Mouse (Mus musculus): ENCODE results near the gene Fbxw9. TPM values are rescaled to one million over a fixed set of nuclear protein-coding genes. Genes with fewer than 3 reads are reported as not detected.
"Not testable (repeated sequence)": the region's sequence is repeated elsewhere in the genome, so short reads cannot be mapped to it uniquely, and the experiment has no call there.

Fbxw9 gene
- total and polyA plus RNA-seq, 3 experiments: 10.4 to 34.7 (median 16.1) TPM

DNA sequence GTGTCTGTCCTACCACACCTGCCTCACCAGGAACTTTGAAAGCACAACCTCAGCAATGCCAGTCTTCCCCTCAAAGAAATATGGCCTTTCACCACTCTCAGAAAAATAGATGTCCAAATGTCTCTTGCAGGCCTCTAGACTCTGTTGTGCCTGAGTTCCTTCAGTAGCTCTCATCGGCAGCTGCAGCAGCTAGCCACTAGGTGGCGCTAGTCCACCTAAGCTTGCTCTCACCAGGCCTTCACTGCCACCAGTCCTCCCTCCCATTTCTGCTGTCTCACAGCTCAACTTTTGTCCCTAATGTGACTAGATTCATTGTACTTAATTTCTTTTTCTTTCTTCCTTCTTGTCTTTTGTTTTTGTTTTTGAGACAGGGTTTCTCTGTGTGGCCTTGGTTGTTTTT, 17.1 kb downstream of the Fbxw9 start:
- DNase-seq (ENCODE audit: low spot score) (peak; percentile 63), ATAC-seq (ENCODE audit: extremely low read depth, insufficient number of reproducible peaks, low FRiP score, poor library complexity, severe bottlenecking) (no peak)
- Histone ChIP-seq H3K4me1 (ENCODE audit: insufficient read depth, low read depth, low read length) (peaks cover 75% of the 10 kb centered on the region), H3K9me3 (replicated peaks) (no peaks in the 10 kb centered on the region), H3K4me3 (ENCODE audit: low read depth, low read length) (no peak overlapping the region), H3K36me3 (replicated peaks) (peaks cover 72% of the 10 kb centered on the region), H3K27me3 (ENCODE audit: insufficient read depth, low read length) (no peaks in the 10 kb centered on the region)
- no peak for TF ChIP-seq POLR2AphosphoS5 (IDR thresholded peaks at IDR 0.05; ENCODE audit: insufficient replicate concordance, low read depth, low read length)
- peak; percentile 85 for TF ChIP-seq CTCF (IDR thresholded peaks at IDR 0.05; ENCODE audit: low read depth, low read length)
- no peak for TF ChIP-seq TAL1 (conservative IDR thresholded peaks at IDR 0.05; ENCODE audit: low read depth, low read length)

DNA sequence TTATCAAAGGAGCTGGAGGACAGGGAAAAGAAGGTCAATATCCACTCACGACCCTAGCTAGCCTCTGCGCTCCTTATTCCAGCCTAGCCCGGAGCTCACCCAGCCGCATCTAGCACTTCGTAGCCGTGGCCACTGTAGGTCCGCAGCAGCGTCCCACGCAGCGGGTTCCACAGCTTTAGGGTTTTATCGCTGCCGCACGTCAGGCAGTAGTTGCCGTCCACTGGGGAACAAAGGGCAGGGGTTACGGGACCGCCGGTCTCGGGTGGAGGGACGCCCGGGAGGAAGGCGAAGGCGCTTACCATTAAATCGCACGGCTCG, 20.3 kb downstream of the Fbxw9 start:
- TF ChIP-seq GATA2 (IDR thresholded peaks at IDR 0.05; ENCODE audit: borderline replicate concordance, low read depth, low read length): no peak
- TF ChIP-seq CTCF (IDR thresholded peaks at IDR 0.05; ENCODE audit: low read depth, low read length): no peak
- TF ChIP-seq GATA1 (IDR thresholded peaks at IDR 0.05; ENCODE audit: borderline replicate concordance, low read length): no peak
- no peak for TF ChIP-seq POLR2AphosphoS5 (IDR thresholded peaks at IDR 0.05; ENCODE audit: insufficient replicate concordance, low read depth, low read length)
- no peak for TF ChIP-seq TAL1 (conservative IDR thresholded peaks at IDR 0.05; ENCODE audit: low read depth, low read length)
- Histone ChIP-seq H3K4me1 (ENCODE audit: insufficient read depth, low read depth, low read length) (peaks cover 76% of the 10 kb centered on the region), H3K36me3 (replicated peaks) (peaks cover 55% of the 10 kb centered on the region), H3K27me3 (ENCODE audit: insufficient read depth, low read length) (no peaks in the 10 kb centered on the region), H3K9me3 (replicated peaks) (no peaks in the 10 kb centered on the region), H3K4me3 (ENCODE audit: low read depth, low read length) (peak overlapping the region; percentile 93)
- DNase-seq (ENCODE audit: low spot score) (no peak), ATAC-seq (ENCODE audit: extremely low read depth, insufficient number of reproducible peaks, low FRiP score, poor library complexity, severe bottlenecking) (no peak)

DNA sequence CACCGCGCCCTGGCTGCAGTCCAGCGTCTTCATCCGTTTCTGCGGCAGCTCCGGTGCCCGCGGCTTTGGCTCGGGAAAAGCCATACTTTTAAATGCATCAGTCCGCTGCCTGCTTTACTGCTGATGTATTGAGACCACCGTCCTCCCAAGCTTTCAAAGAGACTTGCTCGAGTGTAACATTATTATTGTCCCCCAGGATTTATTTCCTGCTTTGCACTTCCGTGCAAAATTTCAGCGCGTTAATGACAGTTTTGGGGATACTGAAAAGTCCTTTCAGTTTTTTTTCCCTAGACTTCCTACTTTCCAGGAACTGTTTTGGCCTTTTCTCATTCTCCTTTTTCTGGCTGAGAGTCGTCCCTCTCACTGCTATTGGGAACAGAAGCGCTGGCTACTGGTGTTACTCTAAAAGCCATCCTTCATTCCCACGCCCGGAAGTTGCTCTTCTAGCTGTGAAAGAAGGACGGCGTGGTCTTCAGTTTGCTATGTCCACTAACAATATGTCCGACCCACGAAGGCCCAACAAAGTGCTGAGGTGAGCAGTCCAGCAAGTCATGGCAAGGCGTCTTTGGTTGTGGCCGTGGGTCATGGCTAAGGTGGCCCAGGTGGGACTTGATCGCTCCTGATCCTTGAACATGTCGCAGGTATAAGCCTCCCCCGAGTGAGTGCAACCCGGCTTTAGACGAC, 20.8 kb downstream of the Fbxw9 start, which contains the start of gene Wdr83os:
TSS of gene Wdr83os (plus strand) at position 209 of the 684 bp plus-strand sequence.
- peak within 1 kb of the TSS; percentile 93 for H3K4me3 ChIP-seq (ENCODE audit: low read depth, low read length)
- peaks cover 76% of the 10 kb centered on the region for H3K4me1 ChIP-seq (ENCODE audit: insufficient read depth, low read depth, low read length)
- H3K9me3 ChIP-seq (replicated peaks): no peaks in the 10 kb centered on the region
- no peak for ATAC-seq (ENCODE audit: extremely low read depth, insufficient number of reproducible peaks, low FRiP score, poor library complexity, severe bottlenecking)
- H3K36me3 ChIP-seq (replicated peaks): peaks cover 55% of the 10 kb centered on the region
- no peak for TF ChIP-seq POLR2AphosphoS5 (IDR thresholded peaks at IDR 0.05; ENCODE audit: insufficient replicate concordance, low read depth, low read length)
- no peak for TF ChIP-seq GATA2 (IDR thresholded peaks at IDR 0.05; ENCODE audit: borderline replicate concordance, low read depth, low read length)
- TF ChIP-seq GATA1 (IDR thresholded peaks at IDR 0.05; ENCODE audit: borderline replicate concordance, low read length): no peak
- no peak for TF ChIP-seq TAL1 (conservative IDR thresholded peaks at IDR 0.05; ENCODE audit: low read depth, low read length)
- TF ChIP-seq CTCF (IDR thresholded peaks at IDR 0.05; ENCODE audit: low read depth, low read length): no peak
- no peak for DNase-seq (ENCODE audit: low spot score)
- H3K27me3 ChIP-seq (ENCODE audit: insufficient read depth, low read length): no peaks in the 10 kb centered on the region

DNA sequence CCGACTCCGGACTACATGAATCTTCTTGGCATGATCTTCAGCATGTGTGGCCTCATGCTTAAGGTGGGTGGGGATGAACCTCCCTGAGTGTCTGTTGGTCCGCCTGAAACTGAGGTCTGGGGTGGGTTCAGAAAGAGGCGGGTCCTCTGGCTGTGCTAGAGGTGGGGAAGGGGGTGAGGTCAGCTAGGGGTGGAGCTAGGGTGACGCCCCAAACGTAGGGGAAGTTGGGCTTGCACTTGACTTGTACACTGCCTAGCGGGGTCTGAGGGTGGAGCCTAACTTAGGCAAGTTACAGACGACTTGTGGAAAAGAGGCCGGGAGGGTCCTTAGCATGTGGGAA, 21.3 kb downstream of the Fbxw9 start, which contains the start of gene Wdr83:
TSS of gene Wdr83 (minus strand) at position 91 of the 340 bp plus-strand sequence.
- no peaks in the 10 kb centered on the region for H3K27me3 ChIP-seq (ENCODE audit: insufficient read depth, low read length)
- ATAC-seq (ENCODE audit: extremely low read depth, insufficient number of reproducible peaks, low FRiP score, poor library complexity, severe bottlenecking) (peak; percentile 76), DNase-seq (ENCODE audit: low spot score) (peak; percentile 88)
- H3K4me3 ChIP-seq (ENCODE audit: low read depth, low read length): peak within 1 kb of the TSS; percentile 93
- H3K4me1 ChIP-seq (ENCODE audit: insufficient read depth, low read depth, low read length): peaks cover 73% of the 10 kb centered on the region
- H3K9me3 ChIP-seq (replicated peaks): no peaks in the 10 kb centered on the region
- no peak for TF ChIP-seq GATA1 (IDR thresholded peaks at IDR 0.05; ENCODE audit: borderline replicate concordance, low read length)
- no peak for TF ChIP-seq CTCF (IDR thresholded peaks at IDR 0.05; ENCODE audit: low read depth, low read length)
- TF ChIP-seq POLR2AphosphoS5 (IDR thresholded peaks at IDR 0.05; ENCODE audit: insufficient replicate concordance, low read depth, low read length): no peak
- no peak for TF ChIP-seq TAL1 (conservative IDR thresholded peaks at IDR 0.05; ENCODE audit: low read depth, low read length)
- no peak for TF ChIP-seq GATA2 (IDR thresholded peaks at IDR 0.05; ENCODE audit: borderline replicate concordance, low read depth, low read length)
- peaks cover 53% of the 10 kb centered on the region for H3K36me3 ChIP-seq (replicated peaks)

DNA sequence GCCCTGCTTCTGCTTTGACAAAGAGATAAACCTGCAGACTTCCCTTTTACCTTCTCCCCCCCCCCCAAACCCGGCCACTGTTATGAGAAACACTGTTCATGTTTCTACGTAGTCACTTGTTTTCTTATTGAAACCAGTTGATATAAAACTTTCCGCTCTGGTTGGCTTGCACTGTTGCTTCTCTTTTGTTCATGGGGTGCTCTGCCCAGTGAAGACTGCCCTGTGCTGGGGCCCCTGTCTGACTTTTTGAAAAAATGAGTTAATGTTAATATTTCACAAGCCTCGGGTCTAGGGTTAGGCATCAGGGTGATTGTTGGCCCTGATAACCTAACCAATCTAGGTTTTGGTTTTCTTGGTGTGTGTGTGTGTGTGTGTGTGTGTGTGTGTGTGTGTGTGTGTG, 22.3 kb downstream of the Fbxw9 start:
- ATAC-seq (ENCODE audit: extremely low read depth, insufficient number of reproducible peaks, low FRiP score, poor library complexity, severe bottlenecking): not testable (repeated sequence)

DNA sequence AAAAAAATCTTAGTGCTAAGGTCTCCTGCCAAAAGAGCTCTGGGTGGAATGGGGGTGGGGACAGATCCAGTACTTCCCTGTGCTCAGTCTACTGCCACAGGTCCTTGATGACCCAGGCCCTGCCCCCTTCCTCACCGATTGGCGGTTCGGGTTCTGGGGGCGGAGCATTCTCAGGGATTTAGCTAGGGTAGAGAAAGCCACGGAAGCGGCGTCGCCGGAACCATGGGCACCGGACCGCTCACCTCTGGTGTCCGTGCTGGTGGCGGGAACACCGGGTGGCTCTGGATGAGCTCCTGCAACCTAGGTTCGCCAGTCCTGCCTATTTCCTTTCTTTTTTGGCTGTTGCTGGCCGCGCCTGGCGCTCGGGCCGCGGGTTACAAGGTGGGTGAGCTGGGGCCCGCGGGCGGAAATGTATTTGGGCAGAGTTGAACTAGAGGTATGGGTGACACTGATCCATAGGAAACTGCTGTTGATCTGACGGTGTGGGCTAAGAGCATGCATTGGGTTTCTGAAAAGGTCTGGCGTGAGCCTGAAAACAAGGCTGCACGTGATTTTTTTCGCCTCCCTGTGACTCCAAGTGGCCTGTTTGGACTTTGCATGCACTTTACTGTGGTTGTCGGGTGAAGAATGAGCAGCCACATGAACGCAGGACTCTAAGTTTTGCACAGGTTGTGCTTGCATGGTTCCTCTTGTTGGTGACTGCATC, 23.4 kb downstream of the Fbxw9 start, which contains the start of gene Man2b1:
TSS of gene Man2b1 (plus strand) at position 163 of the 706 bp plus-strand sequence.
- Histone ChIP-seq H3K4me1 (ENCODE audit: insufficient read depth, low read depth, low read length) (peaks cover 68% of the 10 kb centered on the region), H3K9me3 (replicated peaks) (no peaks in the 10 kb centered on the region), H3K36me3 (replicated peaks) (peaks cover 53% of the 10 kb centered on the region), H3K27me3 (ENCODE audit: insufficient read depth, low read length) (no peaks in the 10 kb centered on the region), H3K4me3 (ENCODE audit: low read depth, low read length) (peak within 1 kb of the TSS; percentile 80)
- no peak for TF ChIP-seq POLR2AphosphoS5 (IDR thresholded peaks at IDR 0.05; ENCODE audit: insufficient replicate concordance, low read depth, low read length)
- no peak for TF ChIP-seq TAL1 (conservative IDR thresholded peaks at IDR 0.05; ENCODE audit: low read depth, low read length)
- peak; percentile 74 for ATAC-seq (ENCODE audit: extremely low read depth, insufficient number of reproducible peaks, low FRiP score, poor library complexity, severe bottlenecking)
- DNase-seq (ENCODE audit: low spot score): peak; percentile 85

More for the DNA sequence above, 22.3 kb downstream of the Fbxw9 start:
- not testable (repeated sequence) for H3K27me3 ChIP-seq (ENCODE audit: insufficient read depth, low read length); H3K9me3 ChIP-seq (replicated peaks); H3K4me3 ChIP-seq (ENCODE audit: low read depth, low read length); DNase-seq (ENCODE audit: low spot score)
- Histone ChIP-seq H3K4me1 (ENCODE audit: insufficient read depth, low read depth, low read length) (peaks cover 70% of the 10 kb centered on the region), H3K36me3 (replicated peaks) (peaks cover 52% of the 10 kb centered on the region)

Data from G1E (cell line).